Mouse (Mus musculus): Measurements from ENCODE around the gene Atat1.
"Not testable (repeated sequence)": the region's sequence is repeated elsewhere in the genome, so short reads cannot be mapped to it uniquely, and the experiment has no call there.

Gene Atat1

DNA sequence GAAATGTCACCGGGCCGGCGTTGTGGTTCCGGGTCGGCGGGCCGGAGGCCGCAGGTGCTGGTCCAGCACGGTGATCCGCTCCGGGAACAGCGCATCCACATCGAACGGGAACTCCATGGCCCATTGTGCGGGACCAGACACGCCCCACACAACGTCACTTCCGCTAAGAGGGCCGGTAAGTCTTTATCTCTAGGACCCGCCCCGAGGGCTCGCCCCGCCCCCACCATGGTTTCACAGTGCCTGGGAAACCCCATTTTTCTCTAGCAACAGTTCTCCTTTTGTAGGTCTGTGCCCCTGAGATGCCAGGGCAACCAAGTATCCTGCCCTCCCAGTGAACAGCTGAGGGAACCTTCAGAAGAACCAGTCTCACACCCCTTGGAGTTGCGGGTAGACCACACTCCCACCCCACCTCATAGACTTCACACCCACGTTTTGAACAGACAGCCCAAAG is at the start of gene Atat1:
TSS of gene Atat1 (minus strand) at position 157 of the 451 bp plus-strand sequence.
- peak; percentile 89 for DNase-seq (ENCODE audit: low read depth, low spot score)

DNA sequence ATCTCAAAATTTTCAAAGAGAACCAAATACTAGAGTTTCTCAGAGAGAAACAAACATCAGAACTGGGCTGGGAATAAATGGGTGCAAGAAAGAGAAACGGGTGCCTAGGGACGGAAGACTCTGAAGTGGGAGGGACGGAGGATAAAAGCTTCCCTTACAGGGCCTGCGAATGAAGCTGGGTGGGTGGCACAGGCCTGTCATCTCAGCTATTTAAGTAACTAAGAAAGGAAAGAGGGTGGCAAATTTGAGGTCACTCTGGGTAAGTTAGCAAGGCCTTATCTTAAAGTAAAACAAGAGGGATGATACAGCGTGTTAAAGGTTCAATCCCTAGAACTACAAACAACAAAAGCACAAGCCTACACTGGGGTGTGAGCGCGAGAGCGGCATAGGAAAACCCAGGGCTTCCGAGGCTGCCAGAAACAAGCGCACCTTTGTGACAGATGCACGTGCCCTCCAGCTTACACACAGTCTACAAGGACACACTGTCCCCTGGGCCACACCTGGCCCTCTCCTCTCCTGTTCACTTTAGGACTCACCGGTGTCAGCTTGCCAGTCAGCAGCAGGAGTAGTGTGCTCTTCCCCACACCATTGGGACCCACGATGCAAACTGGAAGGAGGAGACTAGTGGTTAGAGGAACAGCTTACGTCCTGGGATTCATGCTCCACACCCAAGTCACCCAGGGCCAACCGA is 48.8 kb upstream of the Atat1 start:
- no peak for DNase-seq (ENCODE audit: low read depth, low spot score)

DNA sequence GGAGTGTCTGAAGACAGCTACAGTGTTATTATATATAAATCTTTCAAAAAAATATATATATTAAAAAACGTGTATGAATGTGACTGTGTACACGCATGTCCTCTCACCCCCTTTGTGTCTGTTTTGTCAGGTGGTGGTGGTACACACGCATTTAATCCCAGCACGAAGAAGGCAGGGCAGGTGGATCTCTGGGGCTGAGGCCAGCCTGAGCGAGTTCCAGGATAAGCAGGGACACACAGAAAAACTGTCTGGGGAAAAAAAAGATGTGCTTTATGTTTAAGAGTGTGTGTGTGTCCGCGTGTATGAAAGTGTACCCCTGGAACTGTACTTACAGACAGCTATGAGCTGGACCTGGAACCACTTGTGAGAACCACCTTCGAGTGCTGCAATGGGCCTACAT is 44.8 kb upstream of the Atat1 start:
- no peak for DNase-seq (ENCODE audit: low read depth, low spot score)

DNA sequence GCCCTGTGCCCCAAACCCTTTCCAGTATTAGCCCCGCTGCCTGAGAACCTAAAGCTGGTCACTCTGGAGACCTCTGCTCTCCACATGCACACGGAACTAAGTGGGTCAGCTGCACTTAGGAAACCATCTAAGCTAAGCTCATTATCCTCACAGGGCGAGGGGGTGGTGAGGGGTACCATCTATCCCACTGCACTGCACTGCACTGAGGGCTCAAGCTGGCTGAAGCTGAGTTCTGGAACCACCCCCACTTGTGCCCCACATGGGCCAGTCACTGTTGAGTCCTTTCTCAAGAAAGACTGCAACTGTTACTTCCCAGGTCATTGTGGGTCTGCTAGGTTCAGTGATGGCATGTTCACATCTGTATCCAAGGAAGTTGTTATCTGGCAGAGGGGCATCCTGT is 42.7 kb upstream of the Atat1 start:
- DNase-seq (ENCODE audit: low read depth, low spot score) = not testable (repeated sequence)

DNA sequence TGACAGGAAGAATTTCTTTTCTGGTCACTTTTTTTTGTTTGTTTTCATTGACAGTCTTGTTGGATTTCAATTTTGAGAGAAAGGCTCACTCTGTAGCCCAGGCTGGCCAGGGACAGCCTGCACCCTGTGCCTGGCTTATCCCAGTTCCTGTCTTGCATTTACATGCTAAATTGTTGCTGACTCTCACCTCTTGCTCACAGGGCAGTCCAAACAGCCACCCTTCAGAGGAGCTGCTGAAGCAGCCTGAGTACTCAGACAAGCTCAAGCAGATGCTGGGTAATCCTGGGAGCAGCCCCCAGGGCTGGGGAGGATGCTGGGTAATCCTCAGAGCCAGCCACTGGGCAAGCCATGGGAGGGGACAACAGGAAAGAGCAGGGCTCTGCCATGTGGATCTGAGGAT is 41.1 kb upstream of the Atat1 start:
- not testable (repeated sequence) for DNase-seq (ENCODE audit: low read depth, low spot score)

DNA sequence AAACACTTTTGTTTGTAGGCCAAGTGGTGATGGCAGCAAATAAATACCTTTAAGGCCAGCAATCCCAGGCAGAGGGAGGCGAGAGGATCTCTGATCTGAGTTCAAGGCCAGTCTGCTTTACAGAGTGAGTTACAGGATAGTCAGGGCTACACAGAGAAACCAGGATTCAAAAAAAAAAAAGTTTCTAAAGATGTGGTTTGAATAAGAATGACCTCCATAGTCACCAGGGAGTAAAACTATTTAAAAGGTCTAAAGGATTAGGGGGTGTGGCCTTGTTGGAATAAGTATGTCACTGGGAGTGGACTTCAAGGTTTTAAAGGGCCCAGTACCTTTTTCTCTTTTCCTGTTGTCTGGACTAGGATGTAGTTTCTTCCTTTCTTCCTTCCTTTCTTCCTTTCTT is 30.1 kb upstream of the Atat1 start:
- no peak for DNase-seq (ENCODE audit: low read depth, low spot score)

DNA sequence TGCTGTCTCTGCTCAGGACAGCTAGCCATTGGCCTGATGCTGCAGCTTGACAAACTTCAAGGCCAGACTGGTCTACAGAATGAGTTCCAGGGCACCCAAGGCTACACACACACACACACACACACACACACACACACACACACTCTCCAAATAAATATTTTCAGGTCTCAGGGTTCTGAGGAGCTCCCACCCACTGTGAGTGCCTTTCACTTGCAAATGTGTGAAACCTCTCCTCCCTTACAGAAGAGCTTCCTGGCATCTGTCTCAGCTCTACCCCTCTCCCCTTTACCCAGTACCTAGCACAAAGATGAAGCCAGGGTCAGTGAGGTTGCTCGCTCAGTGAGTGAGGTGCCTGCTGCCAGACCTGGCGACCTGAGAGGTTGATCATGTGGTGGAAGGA is 29.2 kb upstream of the Atat1 start:
- DNase-seq (ENCODE audit: low read depth, low spot score) = no peak

DNA sequence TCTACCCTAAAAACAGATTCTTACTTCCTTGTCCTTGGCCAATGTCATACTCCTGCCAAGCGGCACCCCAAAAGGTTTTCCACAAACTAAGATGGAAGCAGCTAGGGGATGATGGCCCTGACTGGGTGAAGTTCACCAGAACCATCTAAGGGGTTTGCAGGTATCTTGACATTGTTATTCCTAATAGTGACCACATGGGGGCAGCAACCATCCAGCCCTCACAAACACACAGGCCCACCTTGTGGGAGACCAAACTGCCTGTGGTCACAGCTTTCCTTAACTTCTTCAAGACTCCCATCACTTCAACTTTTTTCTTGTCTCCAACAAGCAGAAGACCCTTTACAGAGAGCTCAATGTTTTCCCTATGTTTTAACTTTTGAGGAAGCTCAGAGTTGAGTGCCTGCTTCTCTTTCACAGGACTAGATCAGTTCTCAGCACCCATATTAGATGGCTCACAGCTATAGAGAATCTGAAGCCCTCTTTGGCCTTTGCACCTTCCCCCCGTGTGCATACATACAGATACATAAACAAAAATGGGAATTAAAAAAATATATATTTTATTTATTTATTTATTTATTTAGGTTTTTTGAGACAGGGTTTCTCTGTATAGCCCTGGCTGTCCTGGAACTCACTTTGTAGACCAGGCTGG is 27.9 kb upstream of the Atat1 start:
- peak; percentile 50 for DNase-seq (ENCODE audit: low read depth, low spot score)

DNA sequence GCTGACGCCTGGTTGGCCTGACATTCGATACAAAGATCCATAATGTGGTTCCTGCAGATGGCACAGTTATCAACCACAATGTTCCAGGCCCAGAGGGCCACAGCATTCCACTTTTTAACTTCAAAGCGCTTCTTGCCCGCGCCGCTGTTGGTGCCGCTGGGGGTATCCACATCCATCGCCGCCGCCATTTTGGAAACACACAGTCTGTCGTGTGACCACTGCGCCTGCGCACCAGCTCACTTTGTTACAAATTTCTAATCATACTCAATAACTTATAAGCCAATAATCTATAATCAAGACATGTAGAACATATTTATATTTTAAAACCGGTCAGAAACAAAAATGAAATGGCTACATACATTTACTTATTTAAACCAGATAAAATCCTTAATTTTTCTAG is 25.9 kb upstream of the Atat1 start:
- not testable (repeated sequence) for DNase-seq (ENCODE audit: low read depth, low spot score)

DNA sequence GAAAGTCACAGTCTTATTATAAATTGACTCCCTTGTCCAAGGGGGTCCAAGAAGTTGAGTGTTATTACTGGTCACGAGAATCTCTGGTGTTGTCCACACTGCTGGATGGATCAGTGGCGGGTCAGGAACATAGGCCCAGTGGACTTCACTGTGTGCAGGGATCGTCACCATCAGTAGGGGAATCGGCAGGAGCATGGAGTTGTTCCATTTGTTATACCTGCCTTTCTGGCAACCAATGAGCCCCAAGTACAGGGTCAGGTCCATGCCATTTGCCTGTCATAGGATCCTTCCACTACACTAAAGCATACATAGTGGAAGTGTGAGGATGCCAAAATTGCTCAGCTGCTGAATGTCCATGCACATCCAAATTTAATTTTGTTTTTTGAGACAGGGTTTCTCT is 22.7 kb upstream of the Atat1 start:
- no peak for DNase-seq (ENCODE audit: low read depth, low spot score)

DNA sequence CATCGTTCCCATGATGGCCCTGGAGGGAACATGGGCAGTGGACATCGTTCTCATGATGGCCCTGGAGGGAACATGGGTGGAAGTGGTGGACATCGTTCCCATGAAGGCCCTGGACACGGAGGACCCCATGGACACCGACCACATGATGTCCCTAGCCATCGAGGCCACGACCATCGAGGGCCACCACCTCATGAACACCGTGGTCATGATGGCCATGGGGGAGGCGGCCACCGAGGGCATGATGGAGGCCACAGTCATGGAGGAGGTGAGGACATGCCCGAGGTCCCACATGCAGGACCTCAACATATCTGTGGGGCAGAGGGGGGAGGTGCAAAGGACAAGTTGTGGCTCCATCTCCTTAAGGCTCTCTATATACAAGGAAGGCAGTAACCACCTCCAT is 20.8 kb upstream of the Atat1 start:
- no peak for DNase-seq (ENCODE audit: low read depth, low spot score)

DNA sequence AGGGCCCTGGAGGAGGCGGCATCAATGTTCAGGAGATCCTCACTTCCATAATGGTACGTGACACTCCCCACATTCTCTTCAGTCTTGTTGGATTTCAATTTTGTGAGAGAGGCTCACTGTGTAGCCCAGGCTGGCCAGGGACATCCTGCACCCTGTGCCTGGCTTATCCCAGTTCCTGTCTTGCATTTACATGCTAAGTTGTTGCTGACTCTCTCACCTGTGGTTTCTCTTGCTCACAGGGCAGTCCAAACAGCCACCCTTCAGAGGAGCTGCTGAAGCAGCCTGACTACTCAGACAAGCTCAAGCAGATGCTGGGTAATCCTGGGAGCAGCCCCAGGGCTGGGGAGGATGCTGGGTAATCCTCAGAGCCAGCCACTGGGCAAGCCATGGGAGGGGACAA is 19.7 kb upstream of the Atat1 start:
- DNase-seq (ENCODE audit: low read depth, low spot score) = no peak

DNA sequence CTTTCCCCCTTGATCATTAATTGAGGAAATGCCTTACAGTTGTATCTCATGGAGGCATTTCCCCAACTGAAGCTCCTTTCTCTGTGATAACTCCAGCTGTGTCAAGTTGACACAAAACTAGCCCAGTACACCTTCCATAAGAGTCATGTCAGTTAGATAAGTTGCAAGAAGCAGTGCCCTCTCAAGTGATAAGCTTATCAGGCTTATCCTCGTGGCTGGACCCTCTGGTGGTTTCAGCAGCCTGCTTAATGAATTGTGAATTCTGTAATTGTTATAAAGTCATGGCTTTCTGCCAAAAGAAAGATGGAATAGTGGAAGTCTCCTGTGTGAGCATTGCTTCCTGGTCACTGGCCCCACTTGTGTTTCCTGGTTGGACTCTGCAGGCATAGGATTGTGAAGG is 17.6 kb upstream of the Atat1 start:
- no peak for DNase-seq (ENCODE audit: low read depth, low spot score)

DNA sequence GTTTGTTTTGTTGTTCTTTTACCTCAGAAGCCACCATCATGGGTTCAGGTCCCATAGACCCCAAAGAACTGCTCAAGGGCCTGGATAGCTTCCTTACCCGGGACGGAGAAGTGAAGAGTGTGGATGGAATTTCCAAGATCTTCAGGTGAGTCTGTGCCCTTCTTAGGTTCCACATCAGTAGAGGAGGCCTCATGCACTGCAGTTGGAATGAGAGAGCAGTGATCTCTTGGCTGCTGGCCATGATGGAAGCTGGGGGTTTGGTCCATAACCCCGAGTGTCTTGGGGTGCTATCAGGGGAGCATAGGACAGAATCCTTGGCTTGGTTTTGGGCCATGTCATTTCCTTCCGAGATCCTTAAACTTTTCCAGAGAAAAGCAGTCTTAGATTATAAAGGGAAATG is 13.4 kb upstream of the Atat1 start:
- no peak for DNase-seq (ENCODE audit: low read depth, low spot score)

DNA sequence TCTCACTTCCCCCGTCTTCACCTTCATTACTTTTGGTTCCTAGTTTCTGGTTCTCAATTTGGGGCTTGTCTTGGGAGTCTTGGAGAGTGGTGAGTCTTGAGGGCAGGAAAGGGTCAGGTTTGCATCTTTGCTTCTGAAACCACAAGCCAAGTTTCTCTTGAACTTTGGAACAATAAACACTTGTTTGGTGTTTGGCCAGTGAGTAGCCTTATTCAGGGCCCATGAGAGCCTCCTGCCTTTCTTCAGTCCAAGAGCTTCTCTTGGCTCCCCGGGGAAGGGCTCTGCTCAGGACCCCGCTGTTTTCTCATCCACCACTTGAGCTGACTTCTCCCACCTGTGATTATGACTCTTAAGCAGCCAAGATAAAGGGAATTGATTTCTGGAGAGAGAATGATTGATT is 12.7 kb upstream of the Atat1 start:
- no peak for DNase-seq (ENCODE audit: low read depth, low spot score)

DNA sequence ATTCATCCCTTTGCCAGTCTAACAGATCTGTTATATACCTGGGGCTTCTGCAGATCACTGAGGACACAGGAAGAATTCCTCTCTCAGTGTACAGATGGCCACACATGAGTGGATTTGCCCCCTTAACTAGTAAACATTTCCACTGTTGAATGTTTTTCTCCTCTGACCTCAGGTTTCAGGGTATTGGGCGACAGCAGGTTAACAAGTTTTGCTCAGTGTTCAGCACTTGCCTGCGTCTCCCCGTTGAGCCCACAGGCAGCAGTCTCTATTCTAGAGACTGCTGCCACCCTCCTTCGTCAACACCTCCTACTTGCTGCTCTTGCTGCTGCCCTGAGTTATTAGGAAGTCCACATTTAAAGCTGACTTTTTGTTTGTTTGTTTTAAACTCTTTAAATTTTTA is 11.8 kb upstream of the Atat1 start:
- no peak for DNase-seq (ENCODE audit: low read depth, low spot score)

DNA sequence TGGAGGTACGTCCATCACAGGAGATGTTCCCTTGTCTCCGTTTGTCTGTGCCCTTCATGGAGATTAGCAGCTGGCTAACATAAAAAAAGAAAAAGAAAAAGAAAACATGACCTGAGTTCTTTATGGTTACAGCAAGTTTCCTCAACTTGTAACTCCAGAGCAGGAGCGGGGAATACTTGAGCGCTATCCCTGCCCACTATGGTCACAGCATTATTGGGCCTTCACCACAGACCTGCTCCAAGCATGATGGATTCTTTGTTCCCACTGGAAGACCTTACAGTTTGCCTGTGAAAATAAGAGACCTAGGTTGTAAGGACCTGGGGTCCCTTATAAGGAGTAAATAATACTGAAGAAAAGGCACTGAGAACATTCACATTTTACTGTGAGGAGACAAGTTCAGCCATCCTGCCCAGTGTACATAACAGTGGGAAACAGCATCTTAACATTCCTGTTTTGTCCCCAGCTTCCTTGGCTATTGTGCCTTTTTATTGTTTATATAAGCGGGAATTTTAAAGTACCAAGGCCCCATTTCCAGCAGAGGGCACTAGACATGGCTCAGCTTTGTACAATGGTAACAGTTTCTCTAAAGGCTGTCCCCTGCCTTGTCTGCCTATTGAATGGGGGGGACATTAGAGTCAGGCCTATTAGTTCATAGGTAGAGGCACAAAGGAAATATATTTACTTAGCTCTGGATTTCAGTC is 11.1 kb upstream of the Atat1 start:
- DNase-seq (ENCODE audit: low read depth, low spot score) = no peak

DNA sequence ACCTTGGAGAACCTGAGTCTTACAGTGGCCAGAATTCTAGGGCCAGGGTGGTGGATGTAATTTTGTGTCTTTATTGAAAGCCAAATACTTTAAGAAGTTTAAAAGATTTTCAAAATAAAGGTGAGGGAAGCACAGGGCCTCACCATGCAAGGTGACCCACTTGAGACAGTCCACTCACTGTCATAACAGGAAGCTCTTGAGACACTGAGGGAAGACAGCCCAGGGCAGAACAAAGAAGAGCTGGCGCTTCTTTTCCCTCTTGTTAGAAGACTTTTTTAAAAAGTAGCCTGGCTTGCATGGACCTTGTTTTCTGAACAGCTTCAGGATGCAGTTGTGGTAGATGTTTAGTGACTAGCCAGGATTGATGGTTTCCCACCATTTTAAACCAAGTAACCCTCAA is 10.5 kb upstream of the Atat1 start:
- DNase-seq (ENCODE audit: low read depth, low spot score) = no peak

DNA sequence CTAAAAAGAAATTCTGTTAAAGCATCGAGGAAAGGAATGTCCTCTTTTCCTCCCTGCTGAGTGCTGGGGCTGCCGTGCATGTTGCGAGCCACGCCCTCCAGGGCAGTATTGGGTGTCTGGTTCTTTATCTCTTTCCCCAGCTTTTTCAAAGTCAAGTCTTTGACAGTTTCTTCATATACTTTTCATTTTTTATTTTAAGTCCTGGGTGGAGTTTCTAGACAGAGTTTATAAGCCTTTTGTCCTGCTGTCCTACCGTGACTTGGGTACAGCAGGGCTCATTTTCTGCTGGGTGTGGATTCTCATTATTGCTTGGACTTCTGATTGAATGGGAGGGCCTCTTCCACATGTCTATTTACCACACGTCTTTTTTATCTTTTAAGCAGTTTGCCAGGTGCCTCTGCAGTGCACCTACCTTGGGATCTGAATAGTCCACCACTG is 10.0 kb upstream of the Atat1 start:
- no peak for DNase-seq (ENCODE audit: low read depth, low spot score)

DNA sequence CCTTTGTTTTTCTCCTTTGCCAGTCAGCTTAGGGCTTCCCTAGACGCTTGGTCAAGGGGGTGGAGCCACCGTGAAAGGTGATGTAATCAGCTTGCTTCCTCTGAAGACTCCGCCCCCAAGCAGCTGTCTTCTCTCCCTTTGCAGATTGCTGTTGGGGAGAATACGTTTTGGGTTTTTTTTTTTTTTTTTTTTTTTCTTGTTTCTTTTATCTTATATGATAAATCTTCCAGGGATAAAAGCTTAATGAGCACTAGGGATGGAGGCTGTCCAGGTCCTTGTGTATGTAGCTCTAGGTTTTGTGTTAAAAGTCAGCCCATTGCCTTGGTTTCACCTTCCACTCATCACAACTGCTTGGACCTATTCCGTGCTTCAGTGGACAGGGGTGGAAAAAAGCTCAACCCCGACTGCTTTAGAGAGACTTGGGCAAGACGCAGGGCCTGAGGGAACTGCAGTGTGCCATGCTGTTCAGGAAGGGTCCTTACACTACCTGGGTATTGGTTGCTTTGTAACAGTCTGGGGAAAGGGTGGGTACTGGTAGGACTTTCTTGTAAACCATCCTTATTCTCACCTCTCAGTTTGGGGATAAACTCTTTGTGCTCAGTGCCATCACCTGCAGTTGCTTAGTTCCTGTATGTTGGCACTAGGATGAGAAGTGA is 9.3 kb upstream of the Atat1 start:
- DNase-seq (ENCODE audit: low read depth, low spot score) = peak; percentile 94

DNA sequence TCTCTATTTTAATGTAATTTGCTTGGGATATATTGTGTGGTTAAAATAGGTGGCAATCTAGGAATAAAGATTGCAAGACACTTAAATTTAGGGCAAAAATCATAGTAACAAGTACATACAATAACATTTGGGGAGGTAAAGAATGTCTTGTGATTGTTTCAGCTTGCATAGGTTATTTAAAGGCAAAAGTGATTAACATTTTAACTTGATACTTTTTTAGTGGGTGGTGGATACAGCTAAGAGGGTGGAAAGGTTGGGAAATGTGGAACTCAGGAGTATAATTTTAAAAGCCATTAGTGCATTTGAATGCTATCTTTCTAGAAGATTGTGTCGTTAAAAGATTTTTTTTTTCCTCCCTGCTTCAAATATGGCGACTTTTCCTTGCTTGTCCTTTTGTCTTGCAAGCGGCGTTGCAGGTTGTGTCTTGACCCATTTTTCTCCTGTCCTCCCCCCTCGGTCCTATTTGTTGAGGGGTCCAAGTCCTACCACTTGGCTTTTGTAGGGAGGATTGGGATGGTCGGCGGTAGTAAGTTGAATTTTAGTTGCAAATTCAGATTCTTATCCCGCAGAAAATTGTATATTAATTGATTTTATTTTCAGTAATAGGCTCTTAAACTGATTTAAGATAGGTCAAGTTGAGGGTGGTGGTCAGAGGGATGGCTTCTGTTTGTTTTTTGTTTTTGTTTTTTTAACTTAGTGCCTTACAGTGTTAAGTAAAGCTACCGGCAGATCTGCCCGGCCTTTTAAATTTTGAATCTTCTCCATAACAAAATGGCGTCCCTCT is 8.6 kb upstream of the Atat1 start:
- DNase-seq (ENCODE audit: low read depth, low spot score) = peak; percentile 41
